Mouse (Mus musculus) midbrain, embryonic 10.5 days (tissue): ENCODE measurements at regions not wholly inside any gene's neighbourhood (a gene's known extent, or its start where the extent isn't known, plus 50 kb on each side); places are given as distances from the start of the nearest gene placed in this dataset.

Experiments used
- DNase-seq: peaks from one replicate; pipeline ENCODE4 v3.0.0-alpha.2; 2017; ENCODE audit warnings: low spot score
- H3K27ac ChIP-seq: fragments of 300-500 bp; sonication (generic); replicated peaks from 2 replicates; pipeline ENCODE4 v1.5.1; 2016; ENCODE audit warnings: mild to moderate bottlenecking
- H3K27me3 ChIP-seq: fragments of 300-500 bp; sonication (generic); 2 replicates; pipeline ENCODE4 v1.6.1; 2016; ENCODE audit warnings: low read depth, mild to moderate bottlenecking; ENCODE audit not compliant: poor library complexity, severe bottlenecking
- H3K36me3 ChIP-seq: fragments of 300-500 bp; sonication (generic); 2 replicates; pipeline ENCODE4 v1.6.1; 2016; ENCODE audit warnings: mild to moderate bottlenecking, moderate library complexity
- H3K4me1 ChIP-seq: fragments of 300-500 bp; sonication (generic); 2 replicates; pipeline ENCODE4 v1.6.1; 2016
- H3K4me3 ChIP-seq: fragments of 300-500 bp; sonication (generic); 2 replicates; pipeline ENCODE4 v1.5.1; 2016; ENCODE audit warnings: mild to moderate bottlenecking, moderate library complexity
- H3K9me3 ChIP-seq: fragments of 300-500 bp; sonication (generic); replicated peaks from 2 replicates; pipeline ENCODE4 v1.6.1; 2016; ENCODE audit warnings: mild to moderate bottlenecking
- WGBS: fragments of 180-500 bp; shearing (Covaris S2); methylation state at CpG from one replicate; pipeline ENCODE4 v1.1.7; 2016; 5-methylcytosine and 5-hydroxymethylcytosine counted together

- Histone ChIP-seq H3K4me1 (no peaks in the 10 kb centered on the region), H3K36me3 (no peaks in the 10 kb centered on the region), H3K27me3 (no peaks in the 10 kb centered on the region), H3K9me3 (no peaks in the 10 kb centered on the region), H3K4me3 (no peak overlapping the region), H3K27ac (no peak overlapping the region)
- WGBS = 57% methylated on average over 1 of the region's 1 CpGs
- no peak for DNase-seq
These were observed 84.9 kb upstream of the Phlpp1 start for GRCm38 (mm10) chr1:106086687-106087086.

DNA sequence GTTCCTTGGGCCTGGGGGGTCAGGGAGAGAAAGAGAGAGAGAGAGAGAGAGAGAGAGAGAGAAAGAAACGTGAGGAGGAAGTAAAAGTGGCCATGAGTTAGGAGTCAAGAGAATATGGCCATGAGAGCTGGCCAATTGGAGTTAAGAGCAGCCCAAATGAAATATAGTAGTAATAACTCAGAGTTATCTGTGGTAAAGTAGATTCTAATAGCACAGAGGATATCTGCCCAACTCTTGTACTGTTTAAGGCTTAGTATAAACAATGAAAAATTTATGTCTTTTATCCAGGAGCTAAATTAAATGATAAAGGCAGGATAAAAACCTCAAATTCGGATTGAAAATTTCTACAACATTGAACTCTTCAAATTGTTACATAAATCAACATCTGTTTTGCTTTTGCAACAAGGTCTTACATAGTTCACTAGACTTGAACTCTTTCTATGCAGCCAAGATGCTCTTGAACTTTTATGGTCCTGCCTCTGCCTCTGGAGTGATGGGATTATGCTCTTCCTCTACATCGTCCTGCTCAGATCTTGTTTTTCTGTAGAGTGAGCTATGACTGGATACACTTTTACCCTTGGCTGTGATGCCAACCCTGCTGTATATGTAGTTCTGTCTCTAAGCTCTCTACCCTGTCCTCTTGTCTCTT, 78.5 kb upstream of the Phlpp1 start:
- no peak overlapping the region for H3K27ac ChIP-seq
- H3K9me3 ChIP-seq = no peaks in the 10 kb centered on the region
- DNase-seq = no peak
- H3K4me1 ChIP-seq = peaks cover 12% of the 10 kb centered on the region
- H3K27me3 ChIP-seq = no peaks in the 10 kb centered on the region
- H3K4me3 ChIP-seq = no peak overlapping the region
- H3K36me3 ChIP-seq = no peaks in the 10 kb centered on the region
- WGBS = 81% methylated on average over 3 of the region's 3 CpGs

GRCm38 (mm10) chr1:106093813-106094212, 77.7 kb upstream of the Phlpp1 start:
- Histone ChIP-seq H3K4me1 (peaks cover 12% of the 10 kb centered on the region), H3K4me3 (no peak overlapping the region), H3K9me3 (no peaks in the 10 kb centered on the region), H3K36me3 (no peaks in the 10 kb centered on the region), H3K27ac (no peak overlapping the region), H3K27me3 (no peaks in the 10 kb centered on the region)
- 81% methylated on average over 4 of the region's 4 CpGs for whole genome bisulfite sequencing
- no peak for DNase-seq

DNA sequence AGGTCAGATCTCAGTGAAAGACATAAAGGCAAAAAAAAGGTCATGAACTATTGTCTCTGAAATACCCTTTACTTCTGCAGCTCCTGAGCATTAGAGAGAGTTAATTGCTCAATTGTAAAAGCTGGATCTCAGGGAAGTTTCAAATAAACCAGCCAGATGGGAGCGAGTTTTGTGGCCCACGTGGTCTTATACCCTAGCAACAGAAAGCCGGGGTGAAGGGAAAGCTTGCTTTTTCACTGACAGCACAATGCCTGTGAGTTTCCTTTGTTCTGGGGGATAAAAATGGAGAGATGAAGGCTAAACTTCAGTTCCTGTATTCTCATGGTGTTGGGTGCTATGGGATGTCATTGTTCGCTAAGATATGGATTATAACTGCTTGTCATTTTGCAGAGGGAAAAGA, 75.2 kb upstream of the Phlpp1 start:
- H3K4me1 ChIP-seq = peaks cover 12% of the 10 kb centered on the region
- H3K36me3 ChIP-seq = no peaks in the 10 kb centered on the region
- DNase-seq = peak; percentile 37
- H3K27ac ChIP-seq = peak overlapping the region; percentile 57; the same call in 1 of the 2 replicates
- no peaks in the 10 kb centered on the region for H3K9me3 ChIP-seq
- H3K4me3 ChIP-seq = no peak overlapping the region
- WGBS = 60% methylated on average over 4 of the region's 4 CpGs
- no peaks in the 10 kb centered on the region for H3K27me3 ChIP-seq

GRCm38 (mm10) chr1:106097177-106097576, 74.4 kb upstream of the Phlpp1 start:
- WGBS = 93% methylated on average over 4 of the region's 4 CpGs
- Histone ChIP-seq H3K4me3 (no peak overlapping the region), H3K4me1 (peaks cover 12% of the 10 kb centered on the region), H3K36me3 (no peaks in the 10 kb centered on the region), H3K27ac (peak overlapping the region; percentile 57), H3K27me3 (no peaks in the 10 kb centered on the region), H3K9me3 (no peaks in the 10 kb centered on the region)
- DNase-seq = no peak

DNA sequence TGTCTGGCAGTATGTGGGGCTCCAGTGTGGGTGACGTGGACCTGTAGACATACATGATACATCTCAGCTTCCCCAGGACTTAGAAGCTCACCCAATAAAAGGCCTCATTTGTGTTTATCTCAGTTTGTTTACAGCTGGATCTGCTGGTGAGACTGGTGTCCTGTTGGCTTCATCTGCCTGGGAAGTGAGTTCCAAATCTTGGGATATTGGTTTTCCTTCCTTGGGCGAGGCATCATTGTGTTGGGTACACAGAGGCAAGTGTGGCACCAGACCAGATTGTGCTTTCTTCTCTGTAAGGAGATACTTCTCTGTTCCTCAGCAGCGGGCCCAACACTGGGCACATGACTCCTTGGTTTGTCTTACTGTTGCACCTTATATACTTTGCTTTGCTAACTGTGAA, 70.9 kb upstream of the Phlpp1 start:
- no peak overlapping the region for H3K27ac ChIP-seq
- H3K4me3 ChIP-seq = no peak overlapping the region
- peaks cover 12% of the 10 kb centered on the region for H3K4me1 ChIP-seq
- 98% methylated on average over 3 of the region's 3 CpGs for WGBS
- no peaks in the 10 kb centered on the region for H3K9me3 ChIP-seq
- no peak for DNase-seq
- H3K27me3 ChIP-seq = no peaks in the 10 kb centered on the region
- no peaks in the 10 kb centered on the region for H3K36me3 ChIP-seq

DNA sequence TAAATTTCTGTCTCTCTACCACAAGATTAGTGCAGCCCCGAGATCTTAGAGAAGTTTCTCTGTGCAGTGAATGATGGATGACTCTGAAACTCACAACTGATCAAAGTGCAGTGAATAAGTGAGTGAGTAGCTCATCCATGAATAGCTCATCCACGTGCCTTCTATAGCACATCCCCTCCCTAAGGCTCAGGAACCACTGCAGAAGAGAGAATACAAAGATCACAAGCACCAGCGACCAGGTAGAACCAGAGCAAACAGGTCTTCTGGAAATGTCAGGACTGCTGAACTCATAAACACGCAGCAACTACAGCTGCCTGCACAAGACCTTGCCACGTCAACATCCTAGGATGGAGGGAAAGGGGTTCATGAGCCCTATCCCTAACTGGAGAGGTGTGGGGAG, 69.0 kb upstream of the Phlpp1 start:
- no peak overlapping the region for H3K27ac ChIP-seq
- WGBS = 90% methylated on average over 5 of the region's 5 CpGs
- no peak for DNase-seq
- H3K4me3 ChIP-seq = no peak overlapping the region
- H3K9me3 ChIP-seq = no peaks in the 10 kb centered on the region
- no peaks in the 10 kb centered on the region for H3K36me3 ChIP-seq
- H3K4me1 ChIP-seq = no peaks in the 10 kb centered on the region
- no peaks in the 10 kb centered on the region for H3K27me3 ChIP-seq

DNA sequence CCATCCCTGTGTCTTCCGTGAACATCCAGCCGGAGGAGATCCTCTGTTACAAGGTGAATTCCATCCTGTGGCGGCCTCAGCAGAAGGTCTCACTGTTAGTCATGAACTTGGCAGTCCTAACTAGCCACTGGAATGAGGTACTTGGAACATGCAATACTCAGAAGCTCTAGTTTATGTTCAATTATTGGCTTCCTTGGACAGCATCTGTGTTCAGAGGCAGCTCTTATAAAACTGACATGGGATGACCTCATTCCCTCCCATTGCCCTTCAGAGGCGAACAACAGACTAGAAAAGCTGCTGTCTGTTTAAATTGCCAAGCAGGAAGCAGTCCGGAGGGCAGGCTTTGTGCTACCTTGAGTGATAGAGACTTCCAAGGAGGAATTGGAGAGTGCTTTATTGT, 62.5 kb upstream of the Phlpp1 start:
- Histone ChIP-seq H3K4me1 (no peaks in the 10 kb centered on the region), H3K36me3 (no peaks in the 10 kb centered on the region), H3K9me3 (no peaks in the 10 kb centered on the region), H3K27ac (no peak overlapping the region), H3K4me3 (no peak overlapping the region), H3K27me3 (no peaks in the 10 kb centered on the region)
- 84% methylated on average over 5 of the region's 5 CpGs for WGBS
- DNase-seq = no peak
